Mouse (Mus musculus) CH12F3 (cell line): ENCODE measurements around the gene March7.

Source experiments
- in situ Hi-C: fragments of 300-500 bp; cut with MboI; formaldehyde crosslinking; loops from 2 replicates; pipeline ENCODE4 v1.14.3; 2020; ENCODE audit warnings: low sequenced_read_pairs

March7 gene

GRCm38 (mm10) chr2:60212488-60212887, 2.8 kb downstream of the March7 start:
- in situ Hi-C loops = no loop called here

GRCm38 (mm10) chr2:60214683-60215082, 5.0 kb downstream of the March7 start:
- in situ Hi-C loops = no loop called here

- in situ Hi-C loops = no loop called here
These were observed 7.0 kb downstream of the March7 start for GRCm38 (mm10) chr2:60216547-60217153.

- in situ Hi-C loops = no loop called here
These were observed 7.9 kb downstream of the March7 start for GRCm38 (mm10) chr2:60217620-60218019.

GRCm38 (mm10) chr2:60221236-60221635, 11.5 kb downstream of the March7 start:
- in situ Hi-C loops = no loop called here

- in situ Hi-C loops = no loop called here
These were observed 12.3 kb downstream of the March7 start for GRCm38 (mm10) chr2:60221954-60222353.

- in situ Hi-C loops = no loop called here
These were observed 13.8 kb downstream of the March7 start for GRCm38 (mm10) chr2:60223489-60223888.

- in situ Hi-C loops = no loop called here
These were observed 18.8 kb downstream of the March7 start for GRCm38 (mm10) chr2:60228470-60228869.

GRCm38 (mm10) chr2:60230361-60230760, 20.7 kb downstream of the March7 start:
- in situ Hi-C loops = no loop called here

GRCm38 (mm10) chr2:60233147-60233546, 23.5 kb downstream of the March7 start:
- in situ Hi-C loops = no loop called here

GRCm38 (mm10) chr2:60234506-60234905, 24.8 kb downstream of the March7 start:
- in situ Hi-C loops = no loop called here

GRCm38 (mm10) chr2:60252782-60253181, 43.1 kb downstream of the March7 start:
- in situ Hi-C loops = no loop called here

- in situ Hi-C loops = no loop called here
These were observed 43.8 kb downstream of the March7 start for GRCm38 (mm10) chr2:60253506-60253905.

GRCm38 (mm10) chr2:60256751-60257150, 47.1 kb downstream of the March7 start:
- in situ Hi-C loops = no loop called here

GRCm38 (mm10) chr2:60259186-60259585, 49.5 kb downstream of the March7 start:
- in situ Hi-C loops = no loop called here

GRCm38 (mm10) chr2:60260621-60261350, 51.1 kb downstream of the March7 start:
- in situ Hi-C loops = no loop called here

- in situ Hi-C loops = no loop called here
These were observed 57.9 kb downstream of the March7 start for GRCm38 (mm10) chr2:60267567-60267966.

GRCm38 (mm10) chr2:60269856-60270479, 60.3 kb downstream of the March7 start:
- in situ Hi-C loops = no loop called here

- in situ Hi-C loops = no loop called here
These were observed 68.9 kb downstream of the March7 start for GRCm38 (mm10) chr2:60278627-60279026.

GRCm38 (mm10) chr2:60282625-60283024, 72.9 kb downstream of the March7 start:
- in situ Hi-C loops = no loop called here

GRCm38 (mm10) chr2:60283208-60283750, 73.6 kb downstream of the March7 start:
- in situ Hi-C loops = no loop called here
